Mouse (Mus musculus) frontal cortex, postnatal 36 days (tissue): Measurements from ENCODE around the gene Mdh2.
A peak's percentile ranks its signal among the peaks of the same experiment; 100 is the strongest.

Experiments used
- DNase-seq, 2 experiments: peaks; one replicate each; pipeline ENCODE4 v3.0.0; 2022; ENCODE audit warnings: low spot score in 2 of 2

The Mdh2 gene

DNA sequence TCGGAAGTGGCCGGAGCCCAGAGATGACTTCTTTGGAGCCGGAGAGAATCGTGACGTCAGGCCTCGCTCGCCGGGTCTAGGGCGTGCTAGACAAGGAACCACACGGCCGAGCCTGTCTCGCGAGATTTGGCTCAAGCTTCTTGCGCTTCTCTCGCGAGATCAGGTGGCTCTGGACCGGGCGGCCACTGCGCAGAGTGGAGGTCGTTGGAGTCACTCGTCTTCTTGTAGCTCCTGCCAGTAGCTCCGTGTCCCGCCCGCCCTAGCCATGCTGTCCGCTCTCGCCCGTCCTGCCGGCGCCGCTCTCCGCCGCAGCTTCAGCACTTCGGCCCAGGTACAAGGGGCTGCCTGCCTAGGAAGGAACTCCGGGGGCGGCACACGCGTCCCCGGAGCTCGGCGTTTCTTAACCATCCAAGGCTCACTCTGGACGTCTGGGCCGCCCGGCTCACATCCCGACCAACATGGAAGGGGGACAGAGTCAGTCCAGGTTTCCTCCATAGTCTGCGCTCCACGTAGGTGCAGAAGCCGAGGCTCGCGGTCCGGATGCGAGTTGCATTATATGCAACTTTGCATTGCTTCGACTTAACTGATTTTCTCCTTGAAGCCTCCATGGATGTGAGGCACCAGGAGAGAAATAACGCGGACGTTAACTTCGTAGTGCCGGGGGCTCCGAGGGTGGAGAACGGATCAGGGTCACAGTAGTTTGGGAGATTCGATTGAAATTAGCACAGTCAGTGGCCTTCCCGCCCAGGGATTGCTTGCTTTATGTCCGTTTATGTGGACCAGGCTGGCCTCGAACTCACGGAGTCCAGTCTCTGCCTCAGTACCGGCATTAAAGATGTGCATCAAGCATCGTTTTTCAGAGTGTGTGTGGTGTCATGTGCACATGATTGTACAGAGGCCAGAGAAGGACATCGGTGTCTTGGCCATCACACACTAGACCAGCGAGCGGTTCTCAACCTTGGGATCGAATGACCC is at the start of gene Mdh2:
Gene Mdh2, plus strand, starts transcription at position 10 of the 975 bp plus-strand sequence.
- DNase-seq, result peak; percentile 96 to 100

DNA sequence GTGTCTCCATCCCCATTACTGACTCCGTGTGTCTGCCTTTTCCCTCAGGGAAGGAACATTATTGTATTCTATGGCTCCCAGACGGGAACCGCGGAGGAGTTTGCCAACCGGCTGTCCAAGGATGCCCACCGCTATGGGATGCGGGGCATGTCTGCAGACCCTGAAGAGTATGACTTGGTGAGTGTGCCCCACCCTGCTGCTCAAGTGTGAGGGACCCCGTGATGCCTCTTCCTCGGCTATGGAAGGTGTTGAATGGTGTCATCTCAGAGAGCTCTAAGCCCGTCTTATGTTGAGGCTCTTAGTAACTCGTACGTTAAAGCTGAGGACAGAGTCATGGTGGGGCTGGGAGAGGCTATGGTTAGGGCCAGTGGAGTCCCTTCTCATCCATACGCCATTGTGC is 48.9 kb upstream of the Mdh2 start:
- no peak for DNase-seq

DNA sequence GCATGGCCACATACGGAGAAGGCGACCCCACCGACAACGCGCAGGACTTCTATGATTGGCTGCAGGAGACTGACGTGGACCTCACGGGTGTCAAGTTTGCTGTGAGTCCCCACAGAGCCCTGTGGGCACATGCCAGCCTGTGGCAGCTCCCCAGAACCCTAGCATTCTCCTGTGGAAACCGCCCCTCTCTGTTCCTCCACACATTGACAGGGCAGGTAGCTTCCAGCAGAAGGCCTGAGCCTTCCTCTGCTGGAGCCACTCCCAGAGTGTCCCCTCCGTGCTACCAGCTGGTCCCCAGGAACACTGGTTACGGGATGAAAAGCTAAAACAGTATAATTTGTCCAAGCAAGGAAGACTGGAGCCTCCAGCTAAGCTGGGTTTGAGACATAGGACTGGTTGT is 48.0 kb upstream of the Mdh2 start:
- DNase-seq, result no peak

DNA sequence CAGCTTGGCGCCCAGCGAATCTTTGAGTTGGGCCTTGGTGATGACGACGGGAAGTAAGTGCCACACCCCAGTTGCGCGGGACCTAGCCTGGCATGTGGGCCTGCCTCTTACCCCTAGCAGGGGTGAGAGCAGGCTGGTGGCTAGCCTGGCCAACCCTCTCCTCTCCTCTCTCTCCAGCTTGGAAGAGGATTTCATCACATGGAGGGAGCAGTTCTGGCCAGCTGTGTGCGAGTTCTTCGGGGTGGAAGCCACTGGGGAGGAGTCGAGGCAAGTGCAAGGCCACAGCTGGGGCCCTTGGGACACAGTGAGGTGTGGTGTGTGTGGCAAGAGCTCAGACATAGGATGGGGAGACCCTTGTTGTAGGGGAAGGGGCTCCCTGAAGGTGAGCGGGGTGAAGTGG is 47.4 kb upstream of the Mdh2 start:
- DNase-seq, result no peak

DNA sequence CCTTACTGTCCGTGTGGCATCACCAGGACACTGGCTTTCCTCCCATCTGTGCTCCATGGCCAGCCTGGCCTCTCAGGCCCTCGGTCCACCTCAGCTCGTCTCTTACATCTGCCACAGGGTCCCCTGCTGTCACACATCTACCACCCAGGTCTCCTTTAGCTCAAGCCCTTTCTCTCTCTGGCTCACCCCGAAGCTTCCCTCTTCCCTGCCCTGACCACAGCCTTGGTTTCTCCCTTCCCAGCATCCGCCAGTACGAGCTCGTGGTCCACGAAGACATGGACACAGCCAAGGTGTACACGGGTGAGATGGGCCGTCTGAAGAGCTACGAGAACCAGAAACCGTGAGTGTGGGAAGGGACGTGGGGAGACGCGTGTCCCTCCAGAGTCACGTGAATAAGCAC is 47.0 kb upstream of the Mdh2 start:
- no peak for DNase-seq

DNA sequence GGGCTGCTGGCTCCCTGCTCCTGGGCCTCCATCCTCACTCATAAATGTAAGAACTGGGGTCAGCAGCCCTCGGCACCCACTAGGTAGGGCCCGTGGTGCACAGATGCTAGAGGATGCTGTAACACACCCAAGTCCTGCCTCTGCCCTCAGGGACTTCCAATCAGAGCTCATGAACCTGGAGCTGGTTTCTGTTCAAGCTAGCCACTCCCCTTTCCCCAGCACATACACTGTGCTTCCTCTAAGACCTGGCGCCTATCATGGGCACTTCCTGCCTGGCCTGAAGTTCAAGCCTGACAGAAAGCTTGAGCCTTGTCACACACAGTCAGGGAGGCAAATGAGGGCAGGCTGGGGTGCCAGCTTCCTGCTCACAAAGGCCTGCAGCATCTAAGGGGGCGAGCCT is 45.2 kb upstream of the Mdh2 start:
- DNase-seq, result no peak

DNA sequence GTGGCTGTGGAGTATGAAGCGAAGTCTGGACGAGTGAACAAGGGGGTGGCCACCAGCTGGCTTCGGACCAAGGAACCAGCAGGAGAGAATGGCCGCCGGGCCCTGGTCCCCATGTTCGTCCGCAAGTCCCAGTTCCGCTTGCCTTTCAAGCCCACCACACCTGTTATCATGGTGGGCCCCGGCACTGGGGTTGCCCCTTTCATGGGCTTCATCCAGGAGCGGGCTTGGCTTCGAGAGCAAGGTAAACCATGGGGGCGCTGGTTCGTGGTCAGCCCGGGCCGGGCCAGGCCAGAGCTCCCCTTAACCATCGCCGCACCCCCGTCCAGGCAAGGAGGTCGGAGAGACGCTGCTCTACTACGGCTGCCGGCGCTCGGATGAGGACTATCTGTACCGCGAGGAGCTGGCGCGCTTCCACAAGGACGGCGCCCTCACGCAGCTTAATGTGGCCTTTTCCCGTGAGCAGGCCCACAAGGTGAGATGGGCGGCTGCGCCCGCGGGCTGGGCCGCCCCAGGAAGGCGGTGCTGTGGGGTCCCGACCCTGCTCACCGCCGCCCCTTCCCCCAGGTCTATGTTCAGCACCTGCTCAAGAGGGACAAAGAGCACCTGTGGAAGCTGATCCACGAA is 44.1 kb upstream of the Mdh2 start:
- no peak for DNase-seq

DNA sequence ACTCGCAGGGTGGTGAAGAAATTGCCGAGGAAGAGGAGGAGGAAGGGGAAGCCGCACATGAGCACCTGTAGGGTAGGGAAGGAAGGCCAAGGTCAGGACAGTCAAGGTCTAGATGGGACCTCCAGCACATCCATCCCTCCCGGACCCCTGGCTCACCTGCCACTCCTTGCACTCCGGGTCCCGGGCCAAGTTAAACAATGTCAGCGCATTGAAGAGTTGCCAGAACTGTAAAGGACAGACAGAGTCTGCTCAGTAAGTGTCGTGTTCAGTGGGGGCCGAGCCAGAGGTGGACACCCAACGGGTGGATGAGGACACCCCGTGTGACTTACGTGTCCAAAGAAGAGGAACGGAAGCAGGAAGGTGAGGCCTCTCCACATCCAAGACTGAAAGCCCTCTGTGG is 42.5 kb upstream of the Mdh2 start:
- DNase-seq, result no peak

DNA sequence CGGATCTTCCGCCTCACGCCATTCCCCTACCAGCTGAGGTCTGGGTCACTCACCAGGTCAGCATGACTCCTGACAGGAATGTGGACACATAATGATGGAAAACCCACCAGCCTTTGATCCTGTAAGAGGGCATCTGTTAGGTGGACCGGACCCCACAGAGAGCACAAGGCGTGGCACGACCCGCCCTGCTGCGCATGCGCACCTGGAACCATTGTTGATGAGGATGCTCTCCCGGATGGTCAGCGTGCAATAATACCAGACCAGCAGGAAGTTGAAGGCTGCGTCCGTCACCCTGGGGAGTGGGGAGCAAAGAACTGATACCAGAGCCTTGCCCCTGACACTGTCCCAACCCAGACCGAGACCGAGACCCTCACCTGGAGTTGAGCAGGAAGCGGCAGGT is 41.7 kb upstream of the Mdh2 start:
- no peak for DNase-seq

DNA sequence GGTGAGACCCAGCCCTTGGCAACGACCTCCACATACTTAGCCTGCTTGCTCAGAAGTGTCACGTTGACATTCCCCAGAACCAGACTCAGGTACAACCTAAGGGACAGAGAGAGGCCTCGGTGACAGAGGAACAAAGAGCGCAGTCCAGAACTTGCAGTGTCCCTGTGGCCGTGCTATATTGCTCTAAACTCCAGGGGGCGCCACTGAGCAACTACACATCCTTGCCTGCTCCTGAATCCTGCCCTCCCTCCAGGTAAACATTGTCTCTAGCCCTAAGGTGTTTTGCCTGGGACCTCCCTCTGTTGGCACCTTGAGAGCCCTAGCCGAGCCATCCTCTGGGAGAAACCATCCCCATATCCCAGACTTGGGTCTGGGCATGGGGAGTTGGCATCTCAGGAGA is 41.1 kb upstream of the Mdh2 start:
- DNase-seq, result no peak

DNA sequence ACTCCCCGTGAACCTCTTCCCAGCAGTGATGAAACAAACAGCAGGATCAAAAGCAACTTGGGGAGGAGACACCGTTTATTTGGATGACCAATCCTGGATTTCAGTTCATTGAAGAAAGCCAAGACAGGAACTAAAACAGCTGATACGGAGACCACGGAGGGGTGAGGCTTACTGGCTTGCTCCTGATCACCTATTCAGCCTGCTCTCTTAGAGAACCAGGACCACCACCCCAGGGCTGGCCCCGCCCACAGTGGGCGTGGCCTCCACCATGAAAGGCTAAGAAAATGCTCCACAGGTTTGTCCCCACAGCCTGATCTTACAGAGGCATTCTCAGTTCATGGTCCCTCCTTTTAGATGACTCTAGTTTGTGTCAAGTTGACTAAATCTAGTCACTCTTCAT is 40.0 kb upstream of the Mdh2 start:
- no peak for DNase-seq

DNA sequence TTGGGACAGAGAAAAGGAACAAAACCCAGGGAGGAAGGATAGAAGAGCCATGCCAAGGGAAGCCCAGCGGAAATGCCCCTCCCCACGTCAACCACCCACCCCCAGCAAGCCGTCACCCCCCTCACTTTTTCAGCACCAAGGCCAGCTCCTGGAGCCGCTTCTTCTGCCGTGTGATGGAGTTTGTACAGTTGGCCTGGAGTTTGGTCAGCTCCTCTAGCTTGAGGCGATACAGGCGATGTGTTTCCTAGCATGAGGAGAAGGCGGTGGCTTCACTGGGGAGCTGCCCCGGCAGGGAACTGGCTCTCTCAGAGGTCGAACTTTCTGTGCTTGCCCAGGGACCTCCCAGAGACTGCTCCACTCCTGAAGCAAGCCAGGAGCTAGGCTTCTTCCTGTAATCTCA is 36.1 kb upstream of the Mdh2 start:
- DNase-seq, result no peak

DNA sequence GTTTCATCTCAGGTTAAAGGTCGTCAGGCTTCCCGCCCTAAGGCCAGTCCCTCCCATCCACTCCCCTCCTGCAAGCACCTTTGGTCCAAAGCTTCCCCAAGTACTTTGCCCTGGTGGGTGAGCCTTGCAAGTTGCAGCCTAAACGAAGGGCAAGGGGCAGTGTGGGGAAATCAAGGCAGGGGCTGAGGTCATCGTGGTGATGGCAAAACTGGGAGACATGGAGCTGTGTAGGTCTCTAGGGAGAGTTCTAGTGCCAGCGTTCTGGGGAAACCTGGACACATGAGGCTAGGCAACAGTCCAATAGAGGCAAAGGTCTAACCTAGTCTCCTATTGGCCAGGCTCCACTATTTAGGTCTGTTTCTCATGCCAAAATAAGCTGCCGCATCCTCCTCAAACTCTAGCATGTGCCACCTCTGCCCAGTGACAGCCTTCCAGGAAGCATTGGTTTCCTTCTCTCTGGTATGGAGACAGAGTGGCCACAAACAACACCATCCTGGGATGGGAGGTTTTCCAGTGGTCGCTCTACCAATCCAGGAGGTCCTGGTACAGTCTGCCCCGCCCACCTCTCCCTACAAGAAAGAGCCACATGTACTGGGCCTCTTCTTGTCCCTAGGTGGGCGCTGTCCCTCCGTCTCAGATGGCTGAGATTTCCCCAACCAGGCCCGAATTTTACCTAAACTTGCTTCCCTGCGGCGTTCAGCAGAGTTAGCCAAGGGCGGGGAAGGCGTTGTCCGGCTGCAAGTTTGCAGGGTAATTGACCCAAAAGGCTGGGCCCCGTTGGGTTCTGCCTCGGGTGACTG is 35.1 kb upstream of the Mdh2 start:
- no peak for DNase-seq

DNA sequence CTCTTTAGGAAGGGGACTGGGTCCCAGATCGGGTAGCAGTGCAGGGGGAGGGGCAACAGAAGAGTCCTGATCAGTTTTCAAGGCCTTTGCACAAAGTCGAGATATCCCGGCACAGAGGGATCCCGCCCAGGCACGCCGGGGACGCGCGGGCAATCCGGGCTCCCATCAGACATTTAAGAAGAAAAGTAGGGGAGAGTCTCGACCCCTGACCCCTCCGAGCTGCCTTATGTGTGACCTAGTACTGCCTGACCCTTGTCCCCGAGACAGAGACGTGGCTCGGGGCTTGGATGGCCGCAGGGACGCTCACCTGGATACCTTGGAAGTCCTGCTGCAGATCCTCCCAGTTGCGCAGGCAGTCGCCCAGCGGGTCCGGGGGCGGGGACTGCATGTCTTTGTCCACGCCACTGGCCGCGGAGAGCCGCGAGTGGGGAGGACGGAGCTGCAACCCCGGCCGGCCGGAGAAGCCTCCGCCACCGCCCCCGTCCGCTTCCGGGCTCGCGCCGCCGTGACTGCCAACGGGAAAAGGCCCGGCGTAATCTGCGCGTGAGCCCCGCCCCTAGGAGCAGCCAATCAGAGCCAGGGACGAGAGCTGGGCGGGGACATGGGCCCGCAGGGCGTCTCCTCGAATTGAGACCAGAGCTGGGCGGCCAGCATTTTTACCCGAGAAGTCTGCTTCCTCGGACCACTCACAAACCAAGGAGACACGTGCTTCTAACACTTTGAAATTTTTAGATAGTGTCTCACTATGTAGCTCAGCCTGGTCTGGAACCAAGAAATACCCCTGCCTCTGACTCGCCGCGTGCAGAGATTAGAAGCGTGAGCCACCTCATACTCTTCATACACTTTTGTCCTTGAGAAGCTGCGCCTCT is 34.3 kb upstream of the Mdh2 start, which contains the start of gene Tmem120a:
Gene Tmem120a, minus strand, starts transcription at position 708 of the 869 bp plus-strand sequence.
- peak; percentile 91 to 92 for DNase-seq

DNA sequence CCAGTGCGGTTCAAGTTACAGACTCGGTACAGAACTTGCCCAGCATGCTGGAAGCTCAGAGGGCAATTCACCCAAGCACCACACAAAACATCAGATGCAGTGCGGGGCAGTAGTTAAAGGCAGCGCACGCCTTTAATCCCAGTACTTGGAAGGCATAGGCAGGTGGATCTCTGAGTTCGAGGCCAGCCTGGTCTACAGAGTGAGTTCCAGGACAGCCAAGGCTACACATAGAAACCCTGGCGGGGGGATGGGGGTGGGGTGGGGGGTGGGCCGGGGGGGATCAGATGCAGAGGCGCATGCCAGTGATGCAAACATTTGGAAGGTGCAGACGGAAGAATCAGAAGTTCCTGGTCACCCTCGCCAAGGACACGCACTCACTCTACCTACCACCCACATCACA is 33.5 kb upstream of the Mdh2 start:
- DNase-seq, result no peak

DNA sequence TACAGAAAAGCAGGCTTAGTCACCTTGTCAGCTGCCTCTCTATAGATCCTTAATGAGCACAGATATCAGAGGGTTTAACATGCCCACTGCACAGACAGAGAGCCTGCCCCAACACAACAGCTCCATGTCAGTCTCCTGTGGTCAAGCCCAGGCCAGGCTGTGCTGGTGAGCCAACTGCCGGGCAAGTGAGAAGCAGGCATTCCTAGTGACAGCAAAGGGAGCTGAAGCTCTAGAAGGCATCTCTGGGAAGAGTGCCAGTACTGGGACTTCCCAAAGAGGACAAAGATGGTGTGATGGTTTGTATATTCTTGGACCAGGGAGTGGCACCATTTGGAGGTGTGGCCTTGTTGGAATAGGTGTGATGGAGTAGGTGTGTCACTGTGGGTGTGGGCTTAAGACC is 27.2 kb upstream of the Mdh2 start:
- no peak for DNase-seq

DNA sequence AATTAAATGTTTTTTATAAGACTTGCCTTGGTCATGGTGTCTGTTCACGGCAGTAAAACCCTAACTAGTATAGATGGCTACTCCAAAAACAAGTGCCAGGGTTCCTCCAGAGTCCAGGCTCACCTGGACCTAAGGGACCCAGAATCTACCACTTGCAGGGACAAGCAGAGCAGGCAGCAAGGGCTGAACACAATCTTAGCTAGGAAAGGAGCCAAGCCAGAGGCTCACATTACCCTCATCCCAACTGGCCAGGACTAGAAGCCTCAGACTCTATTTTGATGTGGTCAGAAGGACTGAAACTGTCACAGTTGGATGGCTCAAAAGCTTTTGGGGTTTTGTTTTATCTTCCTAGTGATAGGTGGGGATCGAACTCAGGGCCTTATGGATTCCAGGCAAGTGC is 26.7 kb upstream of the Mdh2 start:
- DNase-seq, result no peak

DNA sequence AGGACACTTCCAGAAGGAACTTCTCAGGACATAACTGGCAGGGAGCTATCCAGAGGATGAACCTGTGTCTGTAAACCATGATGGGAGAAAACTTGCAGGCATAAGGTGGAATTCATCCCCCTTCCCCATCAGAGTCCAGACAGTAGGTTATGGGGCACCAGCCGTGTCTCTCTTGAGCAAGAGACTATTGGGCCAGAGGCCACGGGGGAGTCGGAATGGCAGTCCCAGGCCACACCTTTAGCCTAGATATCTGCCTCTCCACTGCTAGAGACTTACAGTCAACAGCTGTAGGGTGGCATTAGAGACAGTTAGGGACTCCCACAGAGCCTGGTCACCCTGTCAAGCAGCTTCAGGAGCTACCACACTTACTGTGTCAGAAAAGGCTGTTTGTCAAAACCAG is 16.4 kb upstream of the Mdh2 start:
- no peak for DNase-seq

DNA sequence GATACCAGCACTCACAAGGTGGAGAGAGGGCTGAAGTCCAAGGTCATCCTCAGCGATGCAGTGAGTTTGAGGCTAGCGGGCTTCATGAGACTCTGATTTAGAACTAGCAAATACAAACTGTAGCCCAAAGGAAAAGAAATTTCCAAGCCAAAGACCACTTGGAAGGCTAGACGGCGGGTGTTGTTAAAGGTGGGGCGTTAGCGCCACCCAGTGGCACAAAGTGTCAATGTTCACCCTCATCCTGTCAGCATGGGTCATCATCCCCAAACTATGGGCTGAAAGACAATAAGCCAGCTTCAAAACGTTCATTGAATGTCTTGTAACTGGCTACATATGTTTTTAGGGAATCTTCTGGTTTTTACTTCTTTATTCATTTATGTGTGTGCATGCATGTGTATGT is 14.8 kb upstream of the Mdh2 start:
- DNase-seq, result peak; percentile 66 to 79

DNA sequence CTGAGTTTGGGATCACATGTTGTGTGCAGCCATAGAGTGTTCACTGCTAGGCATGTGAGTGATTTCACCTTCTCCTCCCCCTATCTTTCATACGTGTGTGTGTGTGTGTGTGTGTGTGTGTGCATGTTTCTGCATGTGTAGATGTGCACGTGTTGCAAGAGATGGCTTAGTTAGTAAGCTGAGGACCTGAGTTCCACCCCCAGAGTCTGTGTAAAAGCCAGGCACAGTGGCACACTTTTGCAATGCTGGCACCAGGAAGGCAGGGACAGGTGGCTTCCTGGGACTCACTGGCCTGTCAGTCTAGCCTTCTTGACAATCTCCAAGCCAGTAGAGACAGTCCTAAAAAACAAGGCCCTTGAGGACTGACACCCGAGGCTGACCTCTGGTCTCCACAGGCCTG is 13.3 kb upstream of the Mdh2 start:
- DNase-seq, result no peak

DNA sequence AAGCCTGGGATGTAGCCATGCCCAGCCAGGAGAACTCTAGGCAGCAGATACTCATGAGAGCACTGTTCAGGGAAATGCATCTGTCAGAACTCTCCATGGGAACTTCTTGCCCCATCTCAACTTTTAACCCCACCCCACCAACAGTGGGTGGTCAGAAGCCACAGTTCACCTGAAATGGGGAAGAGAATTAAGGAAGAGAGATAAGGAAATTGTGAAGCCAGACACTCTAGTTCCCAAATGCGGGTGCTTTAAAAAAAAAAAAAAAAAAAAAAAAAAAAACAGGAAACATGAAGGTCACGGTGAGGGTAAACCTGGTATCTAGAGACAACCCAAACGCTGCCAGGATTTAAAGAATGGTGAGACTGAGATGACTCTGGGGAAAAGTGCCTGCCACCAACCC is 5.8 kb upstream of the Mdh2 start:
- no peak for DNase-seq
